Mouse (Mus musculus) induced T-regulatory cell, adult 2 months (primary cell): ENCODE measurements around the gene Zfp873.
"Not testable (repeated sequence)": the region's sequence is repeated elsewhere in the genome, so short reads cannot be mapped to it uniquely, and the experiment has no call there.

ENCODE experiments used
- DNase-seq: peaks from one replicate; pipeline ENCODE4 v3.0.0-alpha.2; 2012; ENCODE audit warnings: low read depth

Zfp873 gene

GRCm38 (mm10) chr10:82047597-82048459 lies at the start of gene Zfp873:
Gene Zfp873, plus strand, starts transcription at chr10:82048123.
- peak; percentile 95 for DNase-seq

- DNase-seq, result not testable (repeated sequence)
Observed at GRCm38 (mm10) chr10:82003209-82003608, 44.7 kb upstream of the Zfp873 start.

DNA sequence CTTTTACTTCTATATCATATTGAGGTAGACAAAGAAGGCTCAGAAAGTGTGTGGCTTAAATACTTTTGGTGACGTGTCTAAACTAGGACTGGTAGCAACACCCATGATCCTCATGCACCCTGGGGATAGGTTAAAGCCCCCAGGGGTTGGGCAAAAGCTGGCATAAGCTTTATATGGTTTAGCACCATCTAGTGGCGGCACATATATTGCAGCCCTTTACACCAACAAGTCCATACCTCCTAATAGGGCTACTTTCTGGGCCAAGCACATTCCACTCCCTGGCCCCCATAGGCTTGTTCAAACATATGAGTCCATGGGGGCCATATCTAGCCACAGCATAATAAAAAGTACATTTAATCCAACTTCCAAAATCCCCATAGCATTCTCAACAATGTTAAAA lies 43.1 kb upstream of the Zfp873 start:
- peak; percentile 83 for DNase-seq

GRCm38 (mm10) chr10:82042191-82042590 lies 5.7 kb upstream of the Zfp873 start:
- DNase-seq, result no peak

- no peak for DNase-seq
Observed at GRCm38 (mm10) chr10:82046603-82047002, 1.3 kb upstream of the Zfp873 start.

- not testable (repeated sequence) for DNase-seq
Observed at GRCm38 (mm10) chr10:82048460-82048804, 509 bp downstream of the Zfp873 start.

DNA sequence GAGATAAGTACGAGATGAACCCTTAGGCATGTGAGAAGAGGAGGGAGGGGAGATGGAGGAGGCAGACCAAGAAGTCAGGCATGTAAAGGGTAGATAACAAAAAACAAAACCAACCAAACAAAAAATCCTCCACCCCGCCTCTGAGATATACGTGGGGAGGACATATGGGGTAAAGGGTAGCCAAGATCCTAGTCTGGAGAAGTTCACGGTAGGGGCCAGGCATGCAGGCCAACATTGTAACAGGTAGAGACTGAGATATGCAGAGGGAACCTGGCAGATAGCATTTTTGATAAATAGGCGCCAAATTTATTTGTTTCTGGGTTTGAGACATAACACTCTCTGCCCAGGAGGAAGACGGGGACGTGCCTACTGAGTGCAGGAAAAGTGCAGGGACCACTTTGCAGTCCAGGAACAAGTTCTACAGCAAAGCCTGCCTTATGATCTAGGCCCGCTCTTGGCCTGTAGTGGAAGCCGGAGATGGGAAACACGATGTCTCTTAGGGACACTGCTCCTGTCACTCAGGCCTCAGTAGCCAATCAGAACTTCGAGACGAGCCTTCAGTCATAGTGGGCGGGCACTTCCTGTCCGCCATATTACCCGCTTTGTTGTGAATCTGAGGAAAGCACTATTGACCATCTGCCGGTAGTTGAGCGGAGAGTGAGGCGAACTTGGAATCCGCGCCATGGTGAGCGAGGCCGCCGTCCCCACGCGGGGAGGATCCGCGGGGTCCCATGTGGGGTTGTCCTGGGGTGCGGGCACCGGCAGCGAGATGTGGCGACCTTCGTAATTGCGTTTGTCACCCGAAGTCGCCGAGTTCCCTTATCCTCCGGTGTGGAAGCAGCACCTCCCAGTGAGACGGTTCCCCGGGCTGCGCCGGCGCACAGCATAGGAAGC lies 35.1 kb downstream of the Zfp873 start, which contains the start of gene BC024063:
Gene BC024063 (plus strand): TSS at position 626 of the 894 bp plus-strand sequence.
- DNase-seq, result peak; percentile 81

- not testable (repeated sequence) for DNase-seq
Observed at GRCm38 (mm10) chr10:82083622-82083971, 35.7 kb downstream of the Zfp873 start.
